In genomic region chr4:155281652-155282051, GRCm38 (mm10) we compare ENCODE assay signal across 9 mouse cellular contexts. TPM values are rescaled to one million over a fixed set of nuclear protein-coding genes. Genes with fewer than 3 reads are reported as not detected.
DNase-seq lines count a peak whose midpoint lies in the region; ATAC-seq and TF ChIP-seq lines count a peak whose summit lies in the region.
"Had no signal": no experiment of that assay in that cellular context is flagged by ENCODE, and none has a peak within 500 bp of the region (broad histone marks: within the 10 kb centered on the region; RNA-seq: fewer than 3 reads in every experiment).

No protein-coding gene starts in this region.

- no peaks in the 10 kb centered on the region for H3K36me3 ChIP-seq in lung, embryonic 16.5 days (ENCODE audit: control insufficient read depth, insufficient read depth, low read length)
- no peaks in the 10 kb centered on the region for H3K36me3 ChIP-seq in embryonic facial prominence, embryonic 11.5 days (replicated peaks; ENCODE audit: control insufficient read depth, insufficient read depth, low read depth, low read length)
- H3K36me3 ChIP-seq: midbrain, embryonic 12.5 days had no signal

- peaks cover 40% of the 10 kb centered on the region for H3K4me1 ChIP-seq in lung, embryonic 16.5 days (replicated peaks; ENCODE audit: control insufficient read depth, insufficient read depth, low read length)
- H3K4me1 ChIP-seq in embryonic facial prominence, embryonic 11.5 days (ENCODE audit: control insufficient read depth, insufficient read depth, low read length), result peaks cover 6% of the 10 kb centered on the region

- H3K9ac ChIP-seq in lung, embryonic 16.5 days (ENCODE audit: low read length), result no peak overlapping the region
- H3K9ac ChIP-seq in embryonic facial prominence, embryonic 11.5 days (replicated peaks; ENCODE audit: low read length), result no peak overlapping the region
- H3K9ac ChIP-seq: midbrain, embryonic 12.5 days had no signal

- intact Hi-C loops in gastrocnemius, adult 2 months (cut with DNase I), result no loop called here

- 78% methylated on average over 8 of the region's 8 CpGs for WGBS in lung, embryonic 16.5 days
- WGBS in embryonic facial prominence, embryonic 11.5 days, result 90% methylated on average over 8 of the region's 8 CpGs

- H3K9me3 ChIP-seq in lung, embryonic 16.5 days (ENCODE audit: control insufficient read depth, low read length), result no peaks in the 10 kb centered on the region
- no peaks in the 10 kb centered on the region for H3K9me3 ChIP-seq in embryonic facial prominence, embryonic 11.5 days (replicated peaks; ENCODE audit: control insufficient read depth, low read length)
- H3K9me3 ChIP-seq: midbrain, embryonic 12.5 days had no signal

- peak overlapping the region; percentile 49 for H3K27ac ChIP-seq in gastrocnemius, adult 2 months
- peak overlapping the region; percentile 3; the same call in 1 of the 2 replicates for H3K27ac ChIP-seq in lung, embryonic 16.5 days (ENCODE audit: low read length)
- peak overlapping the region; percentile 97 for H3K27ac ChIP-seq in embryonic facial prominence, embryonic 11.5 days (replicated peaks; ENCODE audit: low read depth, low read length)
- H3K27ac ChIP-seq: midbrain, embryonic 12.5 days had no signal

- H3K4me2 ChIP-seq in lung, embryonic 16.5 days (ENCODE audit: low read depth, low read length), result no peak overlapping the region
- H3K4me2 ChIP-seq in embryonic facial prominence, embryonic 11.5 days (ENCODE audit: low read depth, low read length), result no peak overlapping the region
- H3K4me2 ChIP-seq: midbrain, embryonic 12.5 days had no signal

- no peak overlapping the region for H3K4me3 ChIP-seq in gastrocnemius, adult 2 months
- no peak overlapping the region for H3K4me3 ChIP-seq in lung, embryonic 16.5 days (ENCODE audit: low read length)
- H3K4me3 ChIP-seq in embryonic facial prominence, embryonic 11.5 days (ENCODE audit: low read depth, low read length), result no peak overlapping the region
- H3K4me3 ChIP-seq: midbrain, embryonic 12.5 days had no signal

- no peak for DNase-seq in gastrocnemius, adult 2 months
- DNase-seq in gastrocnemius, adult 8-10 months (ENCODE audit: low spot score in 2 of 2), result no peak
- no peak for DNase-seq in lung, postnatal 36 days
- no peak for DNase-seq in embryonic facial prominence, embryonic 11.5 days (ENCODE audit: low spot score)
- peak; percentile 56 for DNase-seq in right cerebral cortex, postnatal 36 days (ENCODE audit: low spot score in 2 of 2)
- no peak for DNase-seq in cerebellum, postnatal 4 days (ENCODE audit: low spot score in 2 of 2)
- DNase-seq in B cell, adult 2 months, result no peak

- no peaks in the 10 kb centered on the region for H3K27me3 ChIP-seq in lung, embryonic 16.5 days (ENCODE audit: control insufficient read depth, insufficient read depth, low read depth, low read length)
- no peaks in the 10 kb centered on the region for H3K27me3 ChIP-seq in embryonic facial prominence, embryonic 11.5 days (ENCODE audit: control insufficient read depth, insufficient read depth, low read length)

- no peak for TF ChIP-seq CTCF in gastrocnemius, adult 2 months (IDR thresholded peaks at IDR 0.05)

- no peak for ATAC-seq in lung, embryonic 16.5 days (ENCODE audit: low read depth)
- no peak for ATAC-seq in embryonic facial prominence, embryonic 11.5 days (replicated peaks; ENCODE audit: insufficient number of reproducible peaks, low FRiP score, low TSS enrichment, low read depth)

RNA-seq across cellular contexts. Expression of gene Faap20, which starts 32.0 kb away (rescaled TPM):
- total RNA-seq in gastrocnemius, adult 2 months (2021), result 1 to 10 TPM; 4.6 to 6.1 TPM
- 1 to 10 TPM; 3.6 to 6.8 (median 5.0) TPM for total RNA-seq in gastrocnemius, adult 8-10 months (2022)
- polyA plus RNA-seq in lung, embryonic 16.5 days (2015; fragmentation: Nextera tagmentation; extraction: Ambion mirVana), result 78.6 and 79.6 TPM in 2 replicates
- 87.8 and 93.4 TPM in 2 replicates for polyA plus RNA-seq in embryonic facial prominence, embryonic 11.5 days (2014; fragmentation: Nextera tagmentation; extraction: Ambion mirVana)

RNA-seq across cellular contexts. Expression of gene Ski, which starts 59.3 kb away (rescaled TPM):
- 10 to 100 TPM; 28.5 to 35.6 TPM for total RNA-seq in gastrocnemius, adult 2 months (2021)
- 10 to 100 TPM; 25.8 to 29.6 (median 28.3) TPM for total RNA-seq in gastrocnemius, adult 8-10 months (2022)
- polyA plus RNA-seq in lung, embryonic 16.5 days (2015; fragmentation: Nextera tagmentation; extraction: Ambion mirVana), result 15.8 and 16.7 TPM in 2 replicates
- polyA plus RNA-seq in embryonic facial prominence, embryonic 11.5 days (2014; fragmentation: Nextera tagmentation; extraction: Ambion mirVana), result 15.4 and 15.9 TPM in 2 replicates

Comparison
In these comparisons a context has a peak if more than half of its experiments do, and no peak if none do; other contexts are left out.
1. DNase-seq: peak in right cerebral cortex, postnatal 36 days (2 of 2); none in gastrocnemius, adult 2 months (single experiment), gastrocnemius, adult 8-10 months (0 of 2), lung, postnatal 36 days (single experiment), embryonic facial prominence, embryonic 11.5 days (single experiment), cerebellum, postnatal 4 days (0 of 2) and B cell, adult 2 months (0 of 2).
2. H3K27ac ChIP-seq: peak in every context shown above with its lines; median percentile 97 in embryonic facial prominence, embryonic 11.5 days; 49 in gastrocnemius, adult 2 months; 3 in lung, embryonic 16.5 days.